11 mouse cellular contexts compared by ENCODE assay signal in the genomic region with DNA sequence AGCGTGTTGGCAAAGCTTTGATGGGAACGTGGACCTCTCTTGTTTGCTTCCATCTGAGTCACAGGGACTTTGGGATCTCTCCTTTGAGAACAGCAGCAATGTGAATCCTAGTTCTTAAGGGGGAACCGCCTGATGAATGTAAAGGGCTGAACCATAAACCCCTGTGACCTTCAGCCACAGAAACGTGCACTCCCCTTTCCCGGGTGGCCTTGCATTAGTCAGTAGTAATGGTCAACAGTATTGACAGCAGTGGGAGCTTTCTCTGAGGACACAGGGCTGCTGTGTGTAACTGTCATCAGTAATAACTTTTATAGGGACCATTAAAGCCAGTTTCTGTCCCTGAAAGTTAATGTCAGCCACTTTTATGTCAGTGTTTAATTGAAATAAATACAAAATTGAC.
"Had no signal": no experiment of that assay in that cellular context is flagged by ENCODE, and none has a peak within 500 bp of the region (broad histone marks: within the 10 kb centered on the region; RNA-seq: fewer than 3 reads in every experiment).

No protein-coding gene starts in this region.

- H3K9ac ChIP-seq: liver, embryonic 15.5 days; midbrain, embryonic 13.5 days had no signal

- H3K4me3 ChIP-seq: liver, embryonic 15.5 days; midbrain, embryonic 13.5 days had no signal

- H3K36me3 ChIP-seq: liver, embryonic 15.5 days had no signal

- H3K4me1 ChIP-seq: liver, embryonic 15.5 days had no signal

- H3K27me3 ChIP-seq: liver, embryonic 15.5 days; midbrain, embryonic 13.5 days had no signal

- DNase-seq: layer of hippocampus, adult 9-11 months; lung, adult 2 months; lung, postnatal 36 days; right cerebral cortex, postnatal 25 days; thymus, adult 18-20 months; thymus, postnatal 14 days had no signal

- H3K27ac ChIP-seq: liver, embryonic 15.5 days; midbrain, embryonic 13.5 days had no signal

- H3K4me2 ChIP-seq: liver, embryonic 11.5 days; liver, embryonic 15.5 days; midbrain, embryonic 13.5 days had no signal

- ATAC-seq: intestine, embryonic 16.5 days; lung, postnatal 0 days; midbrain, embryonic 13.5 days had no signal

- H3K9me3 ChIP-seq: liver, embryonic 15.5 days; midbrain, embryonic 13.5 days had no signal
